Mouse (Mus musculus): ENCODE measurements around the gene Spink2. TPM values are rescaled to one million over a fixed set of nuclear protein-coding genes. Genes with fewer than 3 reads are reported as not detected.

The Spink2 gene
- polyA plus RNA-seq, 1 experiment from 2014 or later: 1.9 TPM

DNA sequence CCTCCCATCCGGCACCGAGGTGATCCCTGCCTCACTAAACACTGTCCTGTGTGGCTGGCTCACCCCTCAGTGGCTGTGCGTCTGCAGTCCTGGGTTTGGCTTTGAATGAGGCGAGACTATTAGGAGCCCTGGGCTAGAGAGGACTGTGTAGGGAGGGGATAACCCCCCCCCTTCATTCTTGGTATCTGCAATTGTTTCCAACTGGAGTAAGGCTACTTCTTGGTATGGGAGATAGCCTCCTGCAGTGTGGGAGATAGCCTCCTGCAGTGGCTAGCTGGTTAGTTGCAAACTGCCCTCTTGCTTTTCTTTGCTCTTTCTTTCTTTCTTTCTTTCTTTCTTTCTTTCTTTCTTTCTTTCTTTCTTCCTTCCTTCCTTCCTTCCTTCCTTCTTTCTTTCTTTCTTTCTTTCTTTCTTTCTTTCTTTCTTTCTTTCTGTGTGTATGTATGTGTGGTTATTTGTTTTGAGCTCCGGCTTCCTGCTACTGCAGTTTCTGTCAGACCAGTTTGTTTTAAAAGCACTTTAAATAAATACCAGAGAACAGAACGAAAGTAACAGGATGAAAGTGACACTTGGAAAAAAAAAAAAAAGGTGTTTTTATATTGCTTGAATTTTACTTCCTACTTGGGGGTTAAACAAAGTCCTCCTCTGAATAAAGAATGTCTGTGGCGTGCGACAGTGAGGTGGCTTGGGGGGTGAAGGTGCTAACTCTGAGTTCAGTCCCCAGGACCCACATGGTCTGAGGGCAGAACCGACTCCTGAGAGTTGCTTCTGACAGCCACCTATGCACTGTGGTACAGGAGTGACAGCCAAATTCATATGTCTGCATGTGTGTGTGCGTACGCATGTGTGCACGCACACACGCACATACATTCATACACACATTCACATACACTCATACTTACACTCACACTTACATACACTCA lies 45.3 kb downstream of the Spink2 start:
- WGBS: 57% methylated on average over 13 of the region's 13 CpGs
- no peak for ATAC-seq (ENCODE audit: insufficient read depth, low FRiP score, low read depth)
- no peak overlapping the region for H3K27ac ChIP-seq

DNA sequence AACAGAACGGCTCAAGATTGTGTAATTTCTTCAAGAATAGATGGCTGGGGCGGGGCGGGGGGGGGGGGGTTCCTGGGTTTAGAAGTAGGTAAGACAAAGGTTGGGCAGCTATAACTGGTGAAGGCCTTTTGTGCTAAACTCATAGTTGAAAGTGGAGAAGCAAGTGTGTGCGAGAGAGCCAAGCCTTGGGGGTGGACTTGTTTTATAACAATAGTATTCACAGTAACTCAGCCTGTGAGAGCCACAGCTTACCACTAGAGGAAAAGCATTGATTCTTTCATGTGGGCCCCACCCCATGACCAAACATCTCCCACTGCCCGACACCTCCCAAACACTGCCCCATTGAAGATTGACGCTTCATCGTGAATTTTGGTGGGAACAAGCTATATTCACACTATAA lies 47.7 kb downstream of the Spink2 start:
- Histone ChIP-seq H3K27ac (no peak overlapping the region), H3K4me1 (peaks cover 5% of the 10 kb centered on the region; the same call in 1 of the 2 replicates), H3K27me3 (replicated peaks) (no peaks in the 10 kb centered on the region), H3K4me2 (no peak overlapping the region), H3K4me3 (replicated peaks) (no peak overlapping the region), H3K9me3 (no peaks in the 10 kb centered on the region), H3K9ac (no peak overlapping the region), H3K36me3 (no peaks in the 10 kb centered on the region)
- WGBS: 78% methylated on average over 7 of the region's 7 CpGs
- ATAC-seq (ENCODE audit: insufficient read depth, low FRiP score, low read depth): no peak

More for the DNA sequence above, 45.3 kb downstream of the Spink2 start:
- Histone ChIP-seq H3K36me3 (no peaks in the 10 kb centered on the region), H3K4me2 (no peak overlapping the region), H3K4me3 (replicated peaks) (no peak overlapping the region), H3K4me1 (peaks cover 5% of the 10 kb centered on the region; the same call in 1 of the 2 replicates), H3K27me3 (replicated peaks) (no peaks in the 10 kb centered on the region), H3K9ac (no peak overlapping the region), H3K9me3 (no peaks in the 10 kb centered on the region)

DNA sequence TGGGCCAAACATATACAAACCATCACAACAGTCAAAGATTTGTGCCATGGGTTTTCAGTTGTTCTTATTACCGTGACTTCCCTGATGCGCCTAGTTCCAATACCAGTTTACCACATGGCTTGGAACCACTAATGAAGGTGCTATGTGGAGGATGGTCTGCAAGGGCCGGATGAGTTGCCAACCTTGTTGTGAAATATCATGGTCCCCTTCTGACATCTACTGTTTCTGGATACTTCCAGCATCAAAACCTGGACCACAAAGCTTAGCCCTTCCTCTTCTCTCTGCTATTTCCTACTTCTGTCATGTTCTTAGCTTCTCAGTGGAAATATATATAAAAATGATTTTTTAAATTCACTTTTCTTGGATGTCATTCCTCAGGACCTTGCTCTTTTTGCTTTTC lies 48.7 kb downstream of the Spink2 start:
- 90% methylated on average over 3 of the region's 3 CpGs for WGBS
- Histone ChIP-seq H3K4me2 (no peak overlapping the region), H3K4me3 (replicated peaks) (no peak overlapping the region), H3K9me3 (no peaks in the 10 kb centered on the region), H3K27me3 (replicated peaks) (no peaks in the 10 kb centered on the region), H3K27ac (no peak overlapping the region), H3K4me1 (peaks cover 5% of the 10 kb centered on the region; the same call in 1 of the 2 replicates), H3K9ac (no peak overlapping the region), H3K36me3 (no peaks in the 10 kb centered on the region)
- ATAC-seq (ENCODE audit: insufficient read depth, low FRiP score, low read depth): no peak

DNA sequence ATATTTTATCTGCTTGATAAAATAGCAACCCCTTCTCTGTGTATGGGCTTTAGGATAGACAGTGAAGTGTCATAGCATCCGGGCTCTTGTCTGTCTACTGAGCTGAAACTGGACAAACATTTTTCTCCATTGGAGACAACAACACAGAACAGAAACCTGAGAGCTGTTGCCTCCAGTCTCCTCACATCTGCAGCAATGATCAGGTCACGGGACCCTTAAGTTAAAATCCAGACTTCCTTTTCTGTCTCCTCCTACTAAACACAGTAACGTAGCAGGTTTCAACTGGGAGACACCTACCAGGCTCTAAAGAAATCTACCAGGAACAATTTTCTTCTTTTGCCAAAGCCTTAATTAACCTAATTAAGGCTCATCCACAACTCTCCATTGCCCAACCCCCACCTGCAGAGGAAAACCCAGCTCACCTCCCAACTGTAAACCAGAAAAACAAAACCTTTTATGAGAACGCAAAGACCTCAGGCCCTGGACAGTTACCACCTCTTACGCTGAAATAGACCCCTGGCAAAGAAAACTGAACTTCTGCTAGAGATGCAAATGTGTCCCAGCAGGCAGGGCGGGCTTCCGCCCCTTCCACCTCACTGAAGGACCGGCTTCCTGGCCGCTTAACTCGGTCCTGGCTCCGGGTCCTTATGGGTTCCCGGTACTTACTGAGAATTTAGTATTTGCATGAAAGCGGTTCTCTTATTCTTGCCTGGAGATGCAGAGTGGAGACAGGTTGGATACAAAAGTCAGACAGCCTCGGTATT lies 53.3 kb downstream of the Spink2 start:
- Histone ChIP-seq H3K4me1 (no peaks in the 10 kb centered on the region), H3K27ac (no peak overlapping the region), H3K27me3 (replicated peaks) (no peaks in the 10 kb centered on the region), H3K9ac (no peak overlapping the region), H3K36me3 (no peaks in the 10 kb centered on the region), H3K4me3 (replicated peaks) (no peak overlapping the region), H3K9me3 (no peaks in the 10 kb centered on the region), H3K4me2 (no peak overlapping the region)
- no peak for ATAC-seq (ENCODE audit: insufficient read depth, low FRiP score, low read depth)
- WGBS: 51% methylated on average over 14 of the region's 14 CpGs

DNA sequence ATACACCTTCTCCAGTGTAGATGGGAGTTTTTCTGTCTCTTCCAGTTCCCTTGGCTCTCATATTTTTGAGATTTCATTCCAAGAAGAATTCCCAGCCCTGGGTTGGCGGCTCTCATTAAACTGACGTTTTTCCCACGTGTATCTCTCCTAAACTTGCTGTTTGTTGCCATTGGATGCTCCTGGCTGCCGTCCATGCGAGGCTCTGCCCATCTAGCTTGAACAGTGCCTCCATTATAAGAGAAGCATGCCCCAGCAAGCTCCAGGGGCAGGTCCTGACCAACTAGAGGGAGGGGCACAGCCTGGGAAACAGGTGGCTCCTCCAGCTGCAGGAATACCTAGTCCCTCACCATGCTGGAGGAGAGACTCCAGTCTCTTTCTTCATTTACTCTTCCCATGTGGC lies 54.3 kb downstream of the Spink2 start:
- H3K9ac ChIP-seq: no peak overlapping the region
- no peak overlapping the region for H3K4me2 ChIP-seq
- H3K9me3 ChIP-seq: no peaks in the 10 kb centered on the region
- 54% methylated on average over 5 of the region's 5 CpGs for WGBS
- no peak for ATAC-seq (ENCODE audit: insufficient read depth, low FRiP score, low read depth)
- no peaks in the 10 kb centered on the region for H3K36me3 ChIP-seq
- H3K27ac ChIP-seq: no peak overlapping the region
- no peak overlapping the region for H3K4me3 ChIP-seq (replicated peaks)
- no peaks in the 10 kb centered on the region for H3K27me3 ChIP-seq (replicated peaks)
- no peaks in the 10 kb centered on the region for H3K4me1 ChIP-seq

DNA sequence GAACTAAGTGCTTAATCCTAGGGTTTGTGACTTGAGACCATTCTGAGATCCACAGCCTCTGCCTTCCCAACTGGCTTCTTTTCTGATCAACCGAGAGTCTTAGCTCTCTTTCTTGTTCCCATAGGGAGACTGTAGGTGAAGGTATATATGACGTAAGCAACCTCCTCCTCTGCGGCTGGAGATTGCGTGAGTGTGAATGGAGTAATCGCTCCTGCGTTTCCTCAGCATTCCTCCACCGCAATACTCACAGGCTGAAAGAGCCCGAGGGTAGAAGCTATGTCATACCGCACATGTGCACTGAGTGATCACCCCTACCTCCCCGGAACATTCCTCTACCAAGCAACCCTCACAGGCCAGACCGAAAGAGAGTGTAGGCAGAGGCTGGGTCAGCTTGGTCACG lies 55.7 kb downstream of the Spink2 start:
- no peak overlapping the region for H3K27ac ChIP-seq
- H3K9ac ChIP-seq: no peak overlapping the region
- WGBS: 88% methylated on average over 12 of the region's 12 CpGs
- no peaks in the 10 kb centered on the region for H3K9me3 ChIP-seq
- no peaks in the 10 kb centered on the region for H3K27me3 ChIP-seq (replicated peaks)
- H3K36me3 ChIP-seq: no peaks in the 10 kb centered on the region
- no peak overlapping the region for H3K4me3 ChIP-seq (replicated peaks)
- H3K4me2 ChIP-seq: no peak overlapping the region
- no peaks in the 10 kb centered on the region for H3K4me1 ChIP-seq
- no peak for ATAC-seq (ENCODE audit: insufficient read depth, low FRiP score, low read depth)

Other genes with a start within 250 kb of the Spink2 start
- 89.4 and 94.1 TPM in 2 replicates for gene Srp72, start 236.8 kb downstream of the Spink2 start, polyA plus RNA-seq (2015; fragmentation: Nextera tagmentation; extraction: Ambion mirVana)
- 0.54 TPM in 1 of 2 replicates, not detected in the other for gene Arl9, start 207.4 kb downstream of the Spink2 start, polyA plus RNA-seq (2015; fragmentation: Nextera tagmentation; extraction: Ambion mirVana)
- gene Thegl, start 195.4 kb downstream of the Spink2 start, polyA plus RNA-seq (2015; fragmentation: Nextera tagmentation; extraction: Ambion mirVana): 0.22 and 0.48 TPM in 2 replicates
- 2.1 and 3.5 TPM in 2 replicates for gene Hopx, start 96.3 kb downstream of the Spink2 start, polyA plus RNA-seq (2015; fragmentation: Nextera tagmentation; extraction: Ambion mirVana)
- 27.1 and 28.7 TPM in 2 replicates for gene Rest, start 54.0 kb upstream of the Spink2 start, polyA plus RNA-seq (2015; fragmentation: Nextera tagmentation; extraction: Ambion mirVana)
- 32.0 and 32.2 TPM in 2 replicates for gene Noa1, start 98.6 kb upstream of the Spink2 start, polyA plus RNA-seq (2015; fragmentation: Nextera tagmentation; extraction: Ambion mirVana)
- 52.1 and 56.3 TPM in 2 replicates for gene Polr2b, start 98.7 kb upstream of the Spink2 start, polyA plus RNA-seq (2015; fragmentation: Nextera tagmentation; extraction: Ambion mirVana)
- gene Igfbp7, start 196.6 kb upstream of the Spink2 start, polyA plus RNA-seq (2015; fragmentation: Nextera tagmentation; extraction: Ambion mirVana): 146 and 174 TPM in 2 replicates